Mouse (Mus musculus) layer of hippocampus, postnatal 36 days (tissue): ENCODE results near the gene Cck. TPM values are rescaled to one million over a fixed set of nuclear protein-coding genes. Genes with fewer than 3 reads are reported as not detected.
"Not testable (repeated sequence)": the region's sequence is repeated elsewhere in the genome, so short reads cannot be mapped to it uniquely, and the experiment has no call there.

Experiments
- DNase-seq, 2 experiments: peaks; one replicate each; pipeline ENCODE4 v3.0.0; 2022
- total RNA-seq, 2 experiments: library from RNA; stranded (reverse); gene quantifications; 2 replicates each; pipeline ENCODE4 v1.2.3; 2021

Gene Cck
- total RNA-seq, 2 experiments from 2014 or later, result 678 to 800 TPM

DNA sequence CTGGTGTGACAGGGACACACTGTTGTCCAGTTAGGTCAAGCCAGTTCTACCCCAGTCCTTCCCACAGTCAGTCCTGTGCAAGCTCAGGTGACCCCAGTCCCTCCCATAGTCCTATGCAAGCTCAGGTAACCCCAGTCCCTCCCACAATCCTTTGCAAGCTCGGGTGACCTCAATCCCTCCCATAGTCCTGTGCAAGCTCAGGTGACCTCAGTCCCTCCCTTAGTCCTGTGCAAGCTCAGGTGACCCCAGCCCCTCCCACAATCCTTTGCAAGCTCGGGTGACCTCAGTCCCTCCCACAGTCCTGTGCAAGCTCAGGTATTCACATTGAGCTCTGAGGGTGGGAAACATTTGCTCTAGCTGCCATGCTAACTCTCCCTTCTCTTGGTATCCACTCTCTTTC is 35.5 kb downstream of the Cck start:
- no peak for DNase-seq

DNA sequence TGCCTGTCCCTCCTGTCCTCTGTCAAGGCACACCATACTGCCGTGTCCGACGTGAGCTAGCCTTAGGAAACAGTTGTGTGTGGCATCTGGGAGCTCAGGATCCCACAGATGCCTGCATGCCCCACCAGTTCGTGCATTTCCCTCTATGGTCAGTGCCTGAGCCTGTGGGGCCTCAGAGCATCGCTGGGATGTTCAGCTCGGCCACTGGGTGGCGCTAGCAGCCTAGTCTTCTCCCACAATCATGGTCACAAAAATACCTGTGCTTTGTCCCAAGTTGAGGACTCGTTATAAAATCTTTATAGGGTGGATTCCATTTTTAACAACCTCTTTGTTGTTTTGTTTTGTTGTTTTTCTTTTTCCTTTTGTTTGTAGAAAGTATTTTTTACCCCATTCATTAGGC is 37.0 kb downstream of the Cck start:
- DNase-seq, result no peak

DNA sequence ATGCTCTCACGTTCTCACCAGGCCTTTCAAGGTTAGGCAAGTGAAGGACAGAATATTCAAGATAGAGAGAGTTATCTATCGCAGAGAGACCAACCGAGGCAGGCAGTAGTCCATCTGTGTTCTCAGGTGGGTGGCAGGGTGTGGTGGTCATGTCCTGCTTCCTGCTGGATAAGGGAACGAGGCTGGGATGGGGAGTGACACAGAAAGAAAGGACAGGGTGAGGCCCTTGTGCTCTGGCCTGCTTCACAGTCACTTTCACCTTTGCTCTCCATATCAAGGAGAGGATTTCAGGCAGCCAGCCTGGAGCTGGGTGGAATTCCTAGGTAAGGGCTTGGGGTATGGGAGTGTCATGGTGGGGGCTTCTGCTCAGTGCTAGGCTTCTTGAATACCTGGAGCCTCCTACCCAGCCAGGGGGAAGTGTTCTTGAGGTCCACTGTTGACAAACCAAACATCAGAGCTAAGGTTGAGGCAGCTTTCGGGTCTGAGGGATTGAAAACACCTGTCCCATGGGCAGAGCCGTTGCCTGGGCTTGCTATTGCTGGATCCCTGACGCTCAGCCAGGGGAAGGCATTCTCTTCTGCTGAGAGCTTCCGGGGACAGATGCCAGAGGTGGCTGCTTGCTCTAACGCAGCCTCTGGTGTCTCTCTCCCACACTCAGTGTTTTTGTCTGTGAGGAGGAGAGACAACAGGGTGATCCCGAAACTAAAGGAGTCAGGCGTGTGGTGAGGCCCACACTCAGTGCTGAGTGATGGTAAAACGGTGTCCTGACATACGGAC is 38.6 kb downstream of the Cck start:
- DNase-seq, result no peak

GRCm38 (mm10) chr9:121454891-121455290 is 40.6 kb downstream of the Cck start:
- no peak for DNase-seq

DNA sequence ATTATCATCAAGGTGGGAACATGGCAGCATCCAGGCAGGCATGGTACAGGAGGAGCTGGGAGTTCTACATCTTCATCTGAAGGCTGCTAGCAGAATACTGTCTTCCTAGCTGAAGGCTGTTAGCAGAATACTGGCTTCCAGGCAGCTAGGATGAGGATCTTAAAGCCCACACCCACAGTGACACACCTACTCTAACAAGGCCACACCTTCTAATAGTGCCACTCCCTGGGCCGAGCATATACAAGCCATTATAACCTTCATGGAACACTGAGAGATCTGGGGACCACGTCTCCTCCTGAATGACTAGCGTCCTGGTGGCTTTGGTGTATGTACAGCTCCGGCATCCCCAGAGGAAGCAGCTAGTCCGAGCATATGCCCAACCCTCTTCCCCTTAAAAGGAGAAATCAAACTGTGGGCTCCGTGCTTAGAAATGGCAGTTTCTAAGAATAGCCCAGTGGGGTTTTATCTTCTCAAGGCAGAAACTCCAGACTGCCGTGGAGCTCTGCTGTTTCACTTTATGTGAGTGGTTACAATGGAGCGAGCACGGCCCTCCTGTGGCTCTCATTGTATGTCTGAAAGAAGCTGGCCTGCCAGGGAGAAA is 43.1 kb downstream of the Cck start:
- DNase-seq, result not testable (repeated sequence)

- DNase-seq, result peak; percentile 41 to 56
Measured at GRCm38 (mm10) chr9:121446431-121446831, 49.1 kb downstream of the Cck start.

DNA sequence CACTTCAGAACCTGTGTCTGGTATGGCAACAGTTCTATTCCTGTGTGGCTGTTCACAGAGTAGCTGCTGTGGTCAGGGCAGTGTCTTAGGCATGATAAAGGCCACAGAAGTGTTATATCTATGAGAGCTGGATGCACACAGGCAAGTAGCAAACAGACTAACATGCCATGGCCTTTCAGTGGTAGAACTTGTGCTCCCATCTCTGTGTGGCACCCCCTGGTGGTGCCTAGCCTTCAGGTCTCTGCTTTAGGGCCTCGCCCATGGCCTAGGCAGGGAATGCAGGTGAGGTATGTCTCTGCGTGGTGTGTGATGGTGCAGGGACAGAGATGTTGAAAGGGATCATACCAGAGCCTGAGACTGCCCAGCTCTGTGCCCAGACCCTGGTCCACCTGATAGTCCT is 50.1 kb downstream of the Cck start:
- no peak for DNase-seq

- DNase-seq, result no peak
Measured at GRCm38 (mm10) chr9:121444367-121444707, 51.2 kb downstream of the Cck start.

DNA sequence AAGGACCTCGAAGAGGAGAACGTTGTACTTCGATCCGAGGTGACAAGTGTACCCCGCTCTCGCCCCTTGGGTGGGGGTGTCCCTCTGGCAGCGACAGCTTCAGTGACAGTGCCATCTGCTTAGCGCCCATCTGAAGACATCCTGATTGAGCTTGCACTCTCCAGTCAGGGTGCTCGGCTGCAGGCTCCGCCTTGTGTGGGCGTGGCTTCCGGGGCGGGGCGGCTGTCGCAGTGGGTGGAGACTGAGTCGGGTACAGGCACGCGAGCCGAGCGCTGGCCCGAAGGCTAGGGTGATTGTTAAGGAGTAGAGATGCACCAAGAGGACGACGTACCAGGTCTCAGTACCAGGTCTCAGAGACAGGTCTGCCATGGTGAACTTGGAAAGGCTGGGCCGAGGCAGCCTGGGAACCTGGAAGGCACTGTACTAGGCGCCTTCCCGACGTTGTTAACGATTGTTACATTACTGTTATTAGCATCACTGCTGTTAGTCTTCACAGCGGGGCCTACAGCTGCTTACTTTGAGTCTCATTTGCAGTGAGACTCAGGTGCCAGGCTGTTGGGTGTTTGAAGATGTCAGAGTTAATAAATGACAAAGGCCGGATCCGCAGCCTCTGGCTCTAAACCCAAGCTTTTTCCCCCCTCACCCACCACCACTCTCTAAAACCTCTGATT is 51.7 kb downstream of the Cck start:
- no peak for DNase-seq

- DNase-seq, result no peak
Measured at GRCm38 (mm10) chr9:121442145-121442544, 53.3 kb downstream of the Cck start.

Other genes with a start within 250 kb of the Cck start
- gene Ulk4, start 218.5 kb downstream of the Cck start, total RNA-seq, result 10 to 100 TPM in 1 of 2 experiments, 1 to 10 TPM in 1; 7.2 to 10.6 TPM
- gene Trak1, start 198.2 kb downstream of the Cck start, total RNA-seq, result 100 to 1,000 TPM; 235 to 247 TPM
- 1 to 10 TPM in 1 of 2 experiments, under 1 TPM in 1; 0.37 to 1.6 TPM for gene Lyzl4, start 146.4 kb upstream of the Cck start, total RNA-seq
- gene Vipr1, start 147.0 kb upstream of the Cck start, total RNA-seq, result 10 to 100 TPM; 15.0 to 18.7 TPM
- gene Sec22c, start 209.8 kb upstream of the Cck start, total RNA-seq, result 10 to 100 TPM; 31.7 to 31.8 TPM
- gene Ss18l2, start 214.6 kb upstream of the Cck start, total RNA-seq, result 10 to 100 TPM; 73.2 to 84.3 TPM
- gene Nktr, start 223.5 kb upstream of the Cck start, total RNA-seq, result 100 to 1,000 TPM in 1 of 2 experiments, 10 to 100 TPM in 1; 99.0 to 145 TPM